Mouse (Mus musculus): ENCODE data around the gene Heatr5b.
"Not testable (repeated sequence)": the region's sequence is repeated elsewhere in the genome, so short reads cannot be mapped to it uniquely, and the experiment has no call there.

The Heatr5b gene

GRCm38 (mm10) chr17:78834856-78835835 lies at the start of gene Heatr5b, which contains the start of gene Gpatch11:
Heatr5b (minus strand) TSS chr17:78835364.
Gpatch11 (plus strand) TSS chr17:78835567.
- peak; percentile 99 for DNase-seq (ENCODE audit: low read depth, low spot score)

- no peak for DNase-seq (ENCODE audit: low read depth, low spot score)
Measured at GRCm38 (mm10) chr17:78883291-78883690, 48.1 kb upstream of the Heatr5b start.

GRCm38 (mm10) chr17:78882401-78883112 lies 47.4 kb upstream of the Heatr5b start, which contains the start of gene Eif2ak2:
Eif2ak2 (minus strand) TSS chr17:78882573.
- peak; percentile 64 for DNase-seq (ENCODE audit: low read depth, low spot score)

- peak; percentile 9 for DNase-seq (ENCODE audit: low read depth, low spot score)
Measured at GRCm38 (mm10) chr17:78881878-78882304, 46.7 kb upstream of the Heatr5b start.

- DNase-seq (ENCODE audit: low read depth, low spot score): no peak
Measured at GRCm38 (mm10) chr17:78873886-78874285, 38.7 kb upstream of the Heatr5b start.

GRCm38 (mm10) chr17:78856243-78856642 lies 21.1 kb upstream of the Heatr5b start:
- no peak for DNase-seq (ENCODE audit: low read depth, low spot score)

- DNase-seq (ENCODE audit: low read depth, low spot score): no peak
Measured at GRCm38 (mm10) chr17:78842271-78842928, 7.2 kb upstream of the Heatr5b start.

GRCm38 (mm10) chr17:78836056-78836455 lies 892 bp upstream of the Heatr5b start:
- DNase-seq (ENCODE audit: low read depth, low spot score): peak; percentile 6

- DNase-seq (ENCODE audit: low read depth, low spot score): peak; percentile 2
Measured at GRCm38 (mm10) chr17:78824346-78824745, 10.8 kb downstream of the Heatr5b start.

- no peak for DNase-seq (ENCODE audit: low read depth, low spot score)
Measured at GRCm38 (mm10) chr17:78809582-78809981, 25.6 kb downstream of the Heatr5b start.

- peak; percentile 30 for DNase-seq (ENCODE audit: low read depth, low spot score)
Measured at GRCm38 (mm10) chr17:78809019-78809418, 26.1 kb downstream of the Heatr5b start.

- no peak for DNase-seq (ENCODE audit: low read depth, low spot score)
Measured at GRCm38 (mm10) chr17:78797222-78797621, 37.9 kb downstream of the Heatr5b start.

- no peak for DNase-seq (ENCODE audit: low read depth, low spot score)
Measured at GRCm38 (mm10) chr17:78794390-78794789, 40.8 kb downstream of the Heatr5b start.

- no peak for DNase-seq (ENCODE audit: low read depth, low spot score)
Measured at GRCm38 (mm10) chr17:78792122-78792521, 43.0 kb downstream of the Heatr5b start.

- DNase-seq (ENCODE audit: low read depth, low spot score): no peak
Measured at GRCm38 (mm10) chr17:78791690-78792070, 43.5 kb downstream of the Heatr5b start.

GRCm38 (mm10) chr17:78791068-78791689 lies 44.0 kb downstream of the Heatr5b start:
- DNase-seq (ENCODE audit: low read depth, low spot score): peak; percentile 13

- DNase-seq (ENCODE audit: low read depth, low spot score): not testable (repeated sequence)
Measured at GRCm38 (mm10) chr17:78788273-78788672, 46.9 kb downstream of the Heatr5b start.

GRCm38 (mm10) chr17:78778765-78779164 lies 56.4 kb downstream of the Heatr5b start:
- DNase-seq (ENCODE audit: low read depth, low spot score): no peak

- DNase-seq (ENCODE audit: low read depth, low spot score): no peak
Measured at GRCm38 (mm10) chr17:78772317-78772716, 62.8 kb downstream of the Heatr5b start.

- DNase-seq (ENCODE audit: low read depth, low spot score): no peak
Measured at GRCm38 (mm10) chr17:78770932-78771331, 64.2 kb downstream of the Heatr5b start.

- no peak for DNase-seq (ENCODE audit: low read depth, low spot score)
Measured at GRCm38 (mm10) chr17:78769341-78769740, 65.8 kb downstream of the Heatr5b start.
